Mouse (Mus musculus) kidney, postnatal 36 days (tissue): ENCODE measurements around the gene Troap.

Experiments
- DNase-seq, 2 experiments: peaks; one replicate each; pipeline ENCODE4 v3.0.0; 2021 to 2022; ENCODE audit warnings: mixed read lengths in 2 of 2

Troap gene

GRCm38 (mm10) chr15:99074019-99074599 lies at the start of gene Troap:
Gene Troap, plus strand, starts transcription at chr15:99074575.
- no peak for DNase-seq

DNA sequence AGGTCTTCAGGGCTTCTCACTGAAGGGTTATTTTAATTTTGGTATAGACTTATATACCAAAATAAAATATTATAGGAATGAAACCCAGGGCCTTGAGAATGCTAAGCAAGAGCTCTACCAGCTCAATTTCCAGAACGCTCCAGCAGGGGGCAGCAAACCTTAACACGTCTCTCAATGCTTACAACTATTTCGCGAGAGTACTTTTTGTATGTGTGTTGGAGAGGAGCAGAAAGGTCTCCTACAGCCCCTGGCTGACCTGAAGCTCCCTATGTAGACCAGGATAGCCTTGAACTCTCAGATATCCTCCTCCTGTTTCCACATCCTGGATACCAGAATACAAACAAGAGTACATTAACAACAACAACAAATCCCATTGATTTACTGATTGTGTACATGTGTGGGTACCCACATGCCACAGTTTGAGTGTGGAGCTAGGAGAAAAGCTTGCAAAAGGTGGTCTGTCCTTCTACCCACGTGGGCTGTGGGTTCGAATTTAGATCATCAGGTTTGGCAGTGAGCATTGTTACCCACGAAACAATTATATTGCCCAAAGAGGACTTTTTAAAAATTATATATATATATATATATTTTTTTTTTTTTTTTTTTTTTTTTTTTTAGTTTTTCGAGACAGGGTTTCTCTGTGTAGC lies 49.6 kb upstream of the Troap start:
- peak; percentile 83 to 95 for DNase-seq

GRCm38 (mm10) chr15:99025414-99025813 lies 49.0 kb upstream of the Troap start:
- DNase-seq: no peak

GRCm38 (mm10) chr15:99026259-99026658 lies 48.1 kb upstream of the Troap start:
- peak in 1 of 2 experiments; percentile 80 for DNase-seq

- no peak for DNase-seq
Observed at GRCm38 (mm10) chr15:99027116-99027515, 47.3 kb upstream of the Troap start.

DNA sequence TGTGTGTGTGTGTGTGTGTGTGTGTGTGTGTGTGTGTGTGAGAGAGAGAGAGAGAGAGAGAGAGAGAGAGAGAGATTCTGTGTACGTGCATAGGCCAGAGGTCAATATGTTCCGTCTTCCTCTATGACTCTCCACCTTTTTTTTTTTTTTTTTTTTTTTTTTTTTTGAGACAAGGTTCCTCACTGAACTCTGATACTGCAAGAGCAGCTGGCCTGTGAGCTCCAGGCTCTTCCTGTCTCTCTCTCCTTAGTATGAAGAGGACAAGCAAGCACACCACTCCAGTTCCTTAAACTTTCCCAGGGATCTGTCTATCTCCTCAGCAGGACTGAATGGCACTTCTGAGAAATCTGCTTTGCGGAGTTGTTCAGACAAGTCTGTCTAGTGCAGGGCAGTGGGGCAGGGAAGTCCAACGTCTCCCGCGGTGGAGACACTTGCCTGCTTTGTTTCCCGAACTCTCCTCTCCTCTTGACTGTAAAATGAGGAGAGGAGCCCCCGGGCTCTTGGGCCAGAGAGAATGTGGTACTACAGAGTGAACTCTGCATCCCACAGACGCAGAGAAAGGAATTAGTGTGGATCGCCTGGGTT lies 45.4 kb upstream of the Troap start:
- DNase-seq: no peak

DNA sequence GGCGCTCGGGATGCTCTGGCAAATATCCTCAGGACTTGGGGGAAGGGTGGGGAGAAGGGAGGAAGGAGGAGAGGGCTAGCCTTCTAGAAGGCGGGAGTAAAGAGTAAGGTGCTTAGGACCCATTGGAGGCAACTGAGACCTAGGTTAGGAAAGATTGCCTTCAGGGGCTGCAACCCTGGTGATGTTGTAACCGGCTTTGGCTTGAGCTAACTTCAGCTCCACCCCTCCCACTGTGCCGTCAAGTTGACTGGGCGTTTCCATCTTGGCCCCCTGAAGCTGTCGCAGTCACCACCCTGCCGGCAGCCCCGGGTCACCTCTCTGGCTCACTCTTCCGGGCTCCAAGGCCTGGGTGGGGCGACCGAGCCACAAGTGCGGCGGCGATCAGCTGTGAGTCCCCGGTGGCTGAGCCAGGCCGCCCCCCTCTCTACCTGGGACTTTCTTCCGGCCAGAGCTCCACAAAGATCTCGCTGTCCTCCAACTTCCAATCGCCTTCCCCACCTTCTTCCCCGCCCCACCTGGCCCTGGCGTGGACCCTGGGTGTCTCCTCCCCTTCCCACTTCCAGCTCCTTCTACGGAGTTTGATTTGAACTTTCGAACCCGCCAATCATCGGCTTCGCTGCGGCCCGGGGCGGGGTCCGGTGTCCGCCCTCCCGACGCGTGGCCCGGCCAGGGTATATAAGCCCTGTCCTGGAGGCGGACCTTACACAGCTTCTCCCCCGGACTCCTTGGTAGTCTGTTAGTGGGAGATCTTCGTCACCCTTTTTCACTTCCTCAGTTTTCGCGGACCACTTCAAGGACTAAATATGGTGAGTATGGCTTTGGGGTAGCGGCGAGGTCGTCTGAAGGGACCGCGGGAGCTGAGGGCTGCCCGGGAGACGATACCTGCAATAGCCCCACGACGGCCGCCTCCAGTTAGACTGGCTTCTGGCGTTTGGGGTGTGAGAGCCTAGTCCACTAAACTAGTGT lies 44.5 kb upstream of the Troap start, which contains the start of gene Tuba1c:
Gene Tuba1c, plus strand, starts transcription at position 273 of the 966 bp plus-strand sequence.
- DNase-seq: peak; percentile 96 to 97

DNA sequence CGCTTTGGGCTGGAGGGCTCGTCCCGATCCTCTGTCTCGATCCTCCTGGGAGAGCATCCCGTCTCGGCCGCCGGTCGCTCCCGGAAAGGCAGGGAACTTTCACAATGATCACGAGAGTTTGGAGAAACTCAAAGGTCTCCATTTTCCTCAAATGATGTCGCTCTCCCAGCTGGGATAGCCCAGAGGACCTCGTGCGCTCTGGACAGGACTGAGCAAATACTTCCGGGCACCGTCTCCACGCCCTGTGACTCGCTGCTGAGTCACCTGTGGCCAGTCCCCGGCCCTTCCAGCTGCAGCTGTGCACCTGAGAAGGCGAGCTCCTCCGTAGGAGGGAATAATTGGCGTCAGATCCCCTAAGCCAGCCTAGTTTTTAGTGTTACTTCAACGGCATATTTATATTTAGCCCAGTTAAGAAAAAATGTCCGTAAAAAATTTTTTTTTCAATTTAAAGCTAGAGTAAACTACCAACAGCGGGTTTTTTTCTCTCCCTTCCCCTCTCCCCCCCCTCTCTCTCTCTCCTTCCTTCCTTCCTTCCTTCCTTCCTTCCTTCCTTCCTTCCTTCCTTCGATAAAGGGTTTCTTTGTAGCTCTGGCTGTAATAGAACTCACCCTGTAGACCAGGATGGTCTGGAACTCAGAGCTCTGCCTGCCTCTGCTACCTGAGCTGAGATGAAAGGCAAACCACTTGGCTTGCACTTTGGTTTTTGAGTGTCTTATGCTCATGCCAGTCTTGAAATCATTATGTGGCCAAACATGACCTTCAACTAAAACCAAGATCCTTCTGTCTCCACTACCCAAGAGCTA lies 43.6 kb upstream of the Troap start:
- peak; percentile 68 to 76 for DNase-seq

- DNase-seq: no peak
Observed at GRCm38 (mm10) chr15:99031388-99031675, 43.0 kb upstream of the Troap start.

- no peak for DNase-seq
Observed at GRCm38 (mm10) chr15:99032041-99032725, 42.2 kb upstream of the Troap start.

DNA sequence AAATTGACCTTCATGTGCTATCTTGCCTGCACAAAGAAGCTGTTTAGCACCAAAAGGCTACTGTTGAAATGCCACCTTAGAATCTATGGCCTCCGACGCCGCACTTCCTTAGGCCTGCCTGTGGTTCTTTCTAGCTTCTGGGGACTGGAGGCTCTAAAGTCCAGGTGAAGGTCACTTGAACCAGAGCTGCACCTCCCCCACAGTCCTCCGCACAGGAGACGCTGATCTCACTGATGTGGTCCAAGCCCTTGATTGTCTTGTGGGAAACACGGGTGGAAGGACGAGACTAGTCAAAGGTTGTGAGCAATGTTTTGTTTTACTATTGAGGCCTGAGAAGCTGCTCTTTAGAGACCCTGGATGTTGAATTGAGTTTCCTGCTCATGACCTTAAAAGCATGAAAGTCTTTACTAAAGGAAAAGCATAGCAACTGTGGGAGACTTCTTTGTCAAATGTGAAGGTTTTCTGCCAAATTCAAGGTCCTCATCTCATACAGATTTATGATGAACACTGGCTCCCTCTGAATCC lies 41.6 kb upstream of the Troap start:
- peak; percentile 75 to 79 for DNase-seq

DNA sequence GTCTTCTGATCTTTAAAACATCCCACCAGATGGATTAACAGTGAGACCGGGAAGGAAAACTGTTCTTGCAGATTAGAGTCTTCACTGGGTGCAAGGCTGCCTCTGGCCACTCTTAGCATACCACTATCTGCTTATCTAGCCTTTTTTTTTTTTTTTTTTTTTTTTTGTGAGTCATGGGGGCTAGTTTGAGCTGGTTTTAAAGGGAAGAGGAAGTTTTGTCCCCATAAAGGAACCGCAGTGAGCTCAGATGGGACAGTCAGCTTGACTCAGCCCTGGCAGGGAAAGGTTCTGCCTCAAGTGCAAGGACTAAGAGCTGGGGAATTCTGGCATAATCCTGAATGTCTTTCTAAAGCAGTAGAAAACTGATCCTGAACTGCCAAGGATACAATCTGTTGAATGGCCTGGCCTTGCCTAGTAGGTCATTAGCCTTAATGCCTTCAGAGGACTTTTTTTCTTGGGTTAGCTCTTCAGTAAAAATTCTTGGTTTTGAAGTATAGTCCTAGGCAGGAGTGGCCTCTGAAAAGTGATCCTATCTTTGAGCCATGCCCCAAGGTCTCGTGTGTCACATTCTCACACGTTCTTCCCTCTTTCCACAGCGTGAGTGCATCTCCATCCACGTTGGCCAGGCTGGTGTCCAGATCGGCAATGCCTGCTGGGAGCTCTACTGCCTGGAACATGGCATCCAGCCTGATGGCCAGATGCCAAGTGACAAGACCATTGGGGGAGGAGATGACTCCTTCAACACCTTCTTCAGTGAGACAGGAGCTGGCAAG lies 40.7 kb upstream of the Troap start:
- no peak for DNase-seq

DNA sequence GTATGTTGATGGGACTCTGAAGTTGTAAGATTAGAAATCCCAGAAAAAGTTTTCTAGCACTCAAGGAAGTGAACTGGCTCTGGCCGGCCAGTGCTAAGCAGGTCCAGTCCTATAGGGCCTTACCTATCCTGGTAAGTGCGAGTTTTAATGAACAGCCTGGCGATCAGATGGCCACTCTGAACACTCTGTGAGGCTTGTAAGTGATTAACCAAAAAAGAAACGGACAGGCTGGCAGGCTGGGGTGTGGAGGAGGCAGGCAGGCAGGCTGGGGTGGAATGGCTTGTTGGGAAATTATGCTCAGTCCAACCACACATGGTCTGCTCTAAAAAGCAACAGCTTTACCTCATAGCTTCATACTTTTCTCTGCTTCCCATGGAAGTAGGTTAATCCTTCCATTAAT lies 38.9 kb upstream of the Troap start:
- DNase-seq: peak; percentile 60 to 85

GRCm38 (mm10) chr15:99036249-99036905 lies 38.0 kb upstream of the Troap start:
- DNase-seq: no peak

DNA sequence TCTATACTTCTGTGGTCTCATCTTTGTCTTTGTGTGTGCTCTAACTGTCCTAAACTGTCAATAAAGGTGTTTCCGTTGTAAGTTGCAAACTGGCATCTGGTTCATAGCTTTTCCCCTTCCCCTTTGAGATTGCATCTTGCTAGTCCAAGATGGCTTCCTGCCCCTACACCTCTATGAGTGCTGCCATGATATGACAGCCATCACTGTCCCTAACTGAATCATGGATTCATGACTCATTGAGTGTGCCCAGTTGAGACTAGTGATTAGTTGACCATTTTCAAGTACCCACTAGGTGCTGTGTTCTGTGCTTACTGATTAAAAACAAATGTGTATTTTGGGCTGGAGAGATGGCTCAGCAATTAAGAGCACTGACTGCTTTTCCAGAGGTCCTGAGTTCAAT lies 36.4 kb upstream of the Troap start:
- DNase-seq: no peak

- no peak for DNase-seq
Observed at GRCm38 (mm10) chr15:99038797-99039196, 35.6 kb upstream of the Troap start.

GRCm38 (mm10) chr15:99039306-99039705 lies 35.1 kb upstream of the Troap start:
- no peak for DNase-seq

DNA sequence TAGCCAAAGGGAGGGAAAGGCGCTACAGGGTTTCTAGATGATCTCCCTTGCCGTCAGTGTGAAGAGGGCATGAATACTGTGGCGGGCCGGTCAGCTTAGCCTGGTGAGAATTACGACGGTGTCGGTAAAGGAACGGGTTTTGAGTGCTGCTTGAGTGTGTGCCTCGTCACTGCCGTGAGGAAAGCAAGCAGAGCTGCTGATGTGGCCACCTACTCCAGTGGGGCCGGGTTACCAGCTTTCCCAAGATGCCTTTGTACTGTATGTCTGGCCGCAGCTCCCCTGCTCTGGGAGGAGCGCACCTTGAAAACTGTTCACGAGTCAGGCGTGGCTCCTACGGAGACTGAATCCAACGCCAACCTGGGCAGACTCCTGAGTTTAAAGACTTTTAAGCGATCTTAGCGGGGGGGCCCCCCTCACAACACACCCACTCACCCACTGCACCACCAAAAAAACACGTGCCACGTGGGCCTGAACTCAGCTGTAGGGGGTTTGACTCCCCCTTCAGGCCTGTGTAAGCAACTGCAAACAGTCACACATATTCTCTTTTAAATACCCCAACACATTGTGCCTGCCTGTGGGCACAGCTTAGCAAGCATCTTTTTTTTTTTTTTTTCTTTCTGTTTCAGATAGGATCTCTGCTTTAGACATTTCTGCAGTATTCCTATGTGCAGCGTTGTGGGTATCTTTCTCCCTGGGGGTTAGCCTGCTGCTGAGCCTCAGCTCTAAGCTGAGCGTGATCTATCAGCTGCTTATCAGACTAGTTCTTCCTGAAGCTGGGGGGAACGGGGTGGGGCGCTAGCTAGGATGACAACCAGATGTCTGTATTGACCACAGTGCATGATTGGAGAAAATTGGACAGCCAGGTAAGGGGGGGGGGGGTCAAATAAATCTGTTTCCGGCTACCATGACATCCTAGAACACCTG lies 34.1 kb upstream of the Troap start:
- no peak for DNase-seq
